Mouse (Mus musculus): ENCODE results near the gene Fhl4. TPM values are rescaled to one million over a fixed set of nuclear protein-coding genes. Genes with fewer than 3 reads are reported as not detected.

Gene Fhl4
- 0.32 TPM for polyA plus RNA-seq (2014; fragmentation: Illumina TruSeq; extraction: RNeasy Lipid Tissue Mini Kit (QIAGEN cat#74804); ENCODE audit: low read depth, low replicate concordance)

GRCm38 (mm10) chr10:85102247-85103084 is at the start of gene Fhl4, which contains the start of gene Tmem263:
TSS of gene Fhl4 (minus strand) at chr10:85102495.
TSS of gene Tmem263 (plus strand) at chr10:85102627.

GRCm38 (mm10) chr10:85127395-85128287 is 25.3 kb upstream of the Fhl4 start, which contains the start of gene Mterf2:
TSS of gene Mterf2 (minus strand) at chr10:85128027.

Other genes starting within 250 kb of the Fhl4 start
- gene Ric8b, start 184.9 kb downstream of the Fhl4 start, polyA plus RNA-seq (2014; fragmentation: Illumina TruSeq; extraction: RNeasy Lipid Tissue Mini Kit (QIAGEN cat#74804); ENCODE audit: low read depth, low replicate concordance), result 37.3 TPM
- 62.7 TPM for gene Tmem263, start 132 bp upstream of the Fhl4 start, polyA plus RNA-seq (2014; fragmentation: Illumina TruSeq; extraction: RNeasy Lipid Tissue Mini Kit (QIAGEN cat#74804); ENCODE audit: low read depth, low replicate concordance)
- gene Mterf2, start 25.5 kb upstream of the Fhl4 start, polyA plus RNA-seq (2014; fragmentation: Illumina TruSeq; extraction: RNeasy Lipid Tissue Mini Kit (QIAGEN cat#74804); ENCODE audit: low read depth, low replicate concordance), result 34.9 TPM
- 27.0 TPM for gene Cry1, start 82.6 kb upstream of the Fhl4 start, polyA plus RNA-seq (2014; fragmentation: Illumina TruSeq; extraction: RNeasy Lipid Tissue Mini Kit (QIAGEN cat#74804); ENCODE audit: low read depth, low replicate concordance)